Mouse (Mus musculus) limb, embryonic 14.5 days (tissue): Measurements from ENCODE around the gene Tmcc1. TPM values are rescaled to one million over a fixed set of nuclear protein-coding genes. Genes with fewer than 3 reads are reported as not detected.
"Not testable (repeated sequence)": the region's sequence is repeated elsewhere in the genome, so short reads cannot be mapped to it uniquely, and the experiment has no call there.

Experiments used
- ATAC-seq: fragments of 200-750 bp; cut with Nextera tagmentation; 2 replicates; pipeline ENCODE4 v1.8.0; 2017; ENCODE audit warnings: low read depth, moderate number of reproducible peaks, moderate TSS enrichment; ENCODE audit not compliant: low FRiP score
- DNase-seq: peaks from one replicate; pipeline ENCODE4 v3.0.0-alpha.2; 2015; ENCODE audit warnings: low spot score
- H3K27ac ChIP-seq: fragments of 300-500 bp; sonication (generic); replicated peaks from 2 replicates; pipeline ENCODE4 v1.5.1; 2014; ENCODE audit warnings: low read depth, mild to moderate bottlenecking, low read length, moderate library complexity, mixed read lengths
- H3K27me3 ChIP-seq: fragments of 300-500 bp; sonication (generic); 2 replicates; pipeline ENCODE4 v1.6.1; 2014; ENCODE audit warnings: low read length, mixed read lengths; ENCODE audit not compliant: control insufficient read depth, insufficient read depth
- H3K36me3 ChIP-seq: fragments of 300-500 bp; sonication (generic); 2 replicates; pipeline ENCODE4 v1.6.1; 2014; ENCODE audit warnings: mild to moderate bottlenecking, low read length, moderate library complexity, mixed read lengths; ENCODE audit not compliant: control insufficient read depth, insufficient read depth
- H3K4me1 ChIP-seq: fragments of 300-500 bp; sonication (generic); 2 replicates; pipeline ENCODE4 v1.6.1; 2014; ENCODE audit warnings: antibody characterized with exemption, low read length, mixed read lengths; ENCODE audit not compliant: control insufficient read depth, insufficient read depth
- H3K4me2 ChIP-seq: fragments of 300-500 bp; sonication (generic); replicated peaks from 2 replicates; pipeline ENCODE4 v1.6.1; 2014; ENCODE audit warnings: low read depth, mild to moderate bottlenecking, low read length, moderate library complexity; ENCODE audit not compliant: severe bottlenecking
- H3K4me3 ChIP-seq: fragments of 300-500 bp; sonication (generic); replicated peaks from 2 replicates; pipeline ENCODE4 v1.5.1; 2014; ENCODE audit warnings: low read length
- H3K9ac ChIP-seq: fragments of 300-500 bp; sonication (generic); 2 replicates; pipeline ENCODE4 v1.6.1; 2014; ENCODE audit warnings: mild to moderate bottlenecking, low read depth, low read length, moderate library complexity; ENCODE audit not compliant: severe bottlenecking
- H3K9me3 ChIP-seq: fragments of 300-500 bp; sonication (generic); 2 replicates; pipeline ENCODE4 v1.6.1; 2016; ENCODE audit warnings: low read length; ENCODE audit not compliant: control insufficient read depth
- POLR2A ChIP-seq: fragments of 200-500 bp; IDR thresholded peaks from 2 replicates; pipeline ENCODE4 v1.8.0; 2012; ENCODE audit warnings: inconsistent platforms, mild to moderate bottlenecking, moderate library complexity, borderline replicate concordance; ENCODE audit not compliant: insufficient read depth, insufficient read length; ENCODE audit errors: extremely low read depth
- WGBS: fragments of 180-500 bp; shearing (Covaris S2); extraction: QIAGEN DNeasy Blood & Tissue Kit; methylation state at CpG from one replicate; pipeline ENCODE4 v1.1.7; 2014; 5-methylcytosine and 5-hydroxymethylcytosine counted together
- polyA plus RNA-seq, 2 experiments: library from polyadenylated mRNA; depleted of rRNA in 1 of 2; stranded (reverse) in 1 of 2; unstranded in 1 of 2; fragments of >200 nt; fragmentation: Nextera tagmentation in 1 of 2; extraction: Ambion mirVana in 1 of 2; gene quantifications; 2 replicates each; pipeline versions ENCODE4 v1.2.1 to v1.2.3; 2012 to 2014

The Tmcc1 gene
- polyA plus RNA-seq, 2 experiments, result 11.1 to 23.4 TPM

DNA sequence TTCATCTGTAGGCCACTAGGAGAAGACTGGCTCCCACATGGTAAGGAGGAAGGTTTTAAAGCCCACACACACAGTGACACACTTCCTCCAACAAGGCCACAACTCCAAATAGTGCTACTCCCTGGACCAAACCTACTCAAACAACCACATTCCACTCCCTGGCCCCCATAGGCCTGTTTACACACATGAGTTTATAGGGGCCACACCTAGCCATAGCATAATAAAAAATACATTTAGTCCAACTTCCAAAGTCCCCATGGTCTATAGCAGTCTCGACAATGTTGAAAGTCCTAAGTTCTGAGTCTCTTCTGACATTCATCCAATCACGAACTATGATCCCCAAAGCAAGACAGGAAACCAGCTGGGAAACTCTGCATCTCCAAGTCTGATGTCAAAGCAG, 14.9 kb downstream of the Tmcc1 start:
- no peak for DNase-seq
- H3K9me3 ChIP-seq, result no peaks in the 10 kb centered on the region
- H3K36me3 ChIP-seq, result peaks cover 5% of the 10 kb centered on the region
- H3K4me2 ChIP-seq, result no peak overlapping the region
- H3K27me3 ChIP-seq, result no peaks in the 10 kb centered on the region
- 89% methylated on average over 2 of the region's 2 CpGs for WGBS
- H3K4me1 ChIP-seq, result no peaks in the 10 kb centered on the region
- no peak overlapping the region for H3K4me3 ChIP-seq
- no peak for TF ChIP-seq POLR2A
- no peak overlapping the region for H3K9ac ChIP-seq
- no peak for ATAC-seq
- H3K27ac ChIP-seq, result no peak overlapping the region

- H3K4me2 ChIP-seq, H3K9ac ChIP-seq, H3K27me3 ChIP-seq, H3K4me3 ChIP-seq, H3K9me3 ChIP-seq, H3K27ac ChIP-seq, H3K4me1 ChIP-seq, ATAC-seq, DNase-seq, H3K36me3 ChIP-seq: not testable (repeated sequence)
- 77% methylated on average over 35 of the region's 37 CpGs for WGBS
Observed at GRCm38 (mm10) chr6:116173511-116174099, 19.7 kb downstream of the Tmcc1 start.

DNA sequence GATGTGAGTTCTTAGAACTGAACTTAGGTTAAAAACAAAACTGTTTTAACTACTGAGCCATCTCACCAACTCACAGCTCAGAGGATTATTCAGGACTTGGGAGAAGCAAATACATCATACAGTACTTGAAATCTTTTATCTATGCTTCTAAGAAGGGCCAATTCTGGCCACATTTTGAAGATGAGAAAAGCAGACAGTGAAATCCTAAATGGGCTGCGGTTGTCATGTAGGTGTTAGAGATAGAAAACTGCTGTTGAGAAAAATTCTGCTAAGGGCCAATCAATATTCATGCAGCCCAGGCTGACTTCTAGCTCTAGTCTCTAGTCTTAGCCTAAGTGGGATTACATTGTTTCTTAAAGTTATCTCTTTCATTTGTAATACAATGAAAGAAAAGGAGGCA, 26.9 kb downstream of the Tmcc1 start:
- Histone ChIP-seq H3K9me3 (no peaks in the 10 kb centered on the region), H3K27ac (no peak overlapping the region), H3K4me2 (no peak overlapping the region), H3K4me1 (no peaks in the 10 kb centered on the region), H3K9ac (no peak overlapping the region), H3K27me3 (no peaks in the 10 kb centered on the region), H3K4me3 (no peak overlapping the region), H3K36me3 (peaks cover 6% of the 10 kb centered on the region)
- ATAC-seq, result no peak
- 82% methylated on average over 1 of the region's 1 CpGs for WGBS
- DNase-seq, result no peak
- no peak for TF ChIP-seq POLR2A

- WGBS, result 27% methylated on average over 3 of the region's 3 CpGs
- Histone ChIP-seq H3K4me3 (no peak overlapping the region), H3K4me1 (no peaks in the 10 kb centered on the region), H3K27me3 (no peaks in the 10 kb centered on the region), H3K36me3 (peaks cover 2% of the 10 kb centered on the region; the same call in 1 of the 2 replicates), H3K4me2 (no peak overlapping the region), H3K9ac (no peak overlapping the region), H3K27ac (no peak overlapping the region; the same call in 1 of the 2 replicates), H3K9me3 (no peaks in the 10 kb centered on the region)
- DNase-seq (no peak), ATAC-seq (no peak; the same call in 1 of the 2 replicates)
- no peak for TF ChIP-seq POLR2A
Observed at GRCm38 (mm10) chr6:116154854-116155624, 38.2 kb downstream of the Tmcc1 start.

DNA sequence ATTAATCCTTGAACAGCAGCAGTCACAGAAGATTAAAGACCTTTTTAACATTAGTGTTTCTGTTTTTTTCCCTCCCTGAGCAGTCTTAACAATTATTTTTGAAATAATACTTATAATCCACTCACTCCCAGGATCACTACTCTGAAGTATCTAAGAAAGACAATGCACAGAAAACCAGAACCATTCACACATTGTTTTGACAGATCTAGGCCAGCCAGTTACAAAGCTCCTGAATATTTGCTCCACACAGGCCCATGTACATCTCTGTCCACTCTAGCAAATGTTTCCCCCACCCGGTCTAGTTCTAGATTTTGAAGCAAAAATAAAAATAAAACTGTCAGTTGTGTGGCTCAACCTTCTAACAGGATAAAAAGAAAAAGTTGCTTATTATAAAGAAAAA, 45.9 kb downstream of the Tmcc1 start:
- Histone ChIP-seq H3K4me1 (no peaks in the 10 kb centered on the region), H3K27ac (no peak overlapping the region), H3K9ac (no peak overlapping the region), H3K36me3 (no peaks in the 10 kb centered on the region), H3K4me2 (no peak overlapping the region), H3K4me3 (no peak overlapping the region), H3K9me3 (no peaks in the 10 kb centered on the region), H3K27me3 (no peaks in the 10 kb centered on the region)
- no peak for TF ChIP-seq POLR2A
- 85% methylated on average over 1 of the region's 1 CpGs for WGBS
- DNase-seq, result no peak
- ATAC-seq, result no peak

DNA sequence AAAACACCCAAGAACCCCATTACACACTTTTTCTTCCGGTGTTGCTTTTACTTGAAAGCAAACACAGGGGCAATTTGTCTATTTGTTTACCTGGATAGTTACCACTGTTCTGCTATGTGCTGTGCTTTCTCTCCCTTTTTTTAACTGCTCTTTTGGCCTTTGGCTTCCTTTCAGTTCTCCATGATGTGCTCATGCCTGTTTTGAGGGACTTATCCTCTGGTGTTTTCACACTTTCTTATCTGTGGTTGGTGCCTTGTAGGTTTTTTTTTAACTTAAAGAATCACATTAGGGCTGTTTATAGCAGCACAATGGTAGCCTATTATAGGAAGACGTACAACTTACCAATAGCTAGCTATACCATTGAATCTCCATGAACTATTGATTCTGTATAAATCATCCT, 51.6 kb downstream of the Tmcc1 start:
- no peaks in the 10 kb centered on the region for H3K9me3 ChIP-seq
- DNase-seq, result no peak
- 69% methylated on average over 2 of the region's 2 CpGs for WGBS
- H3K27me3 ChIP-seq, result no peaks in the 10 kb centered on the region
- no peak for ATAC-seq
- no peak for TF ChIP-seq POLR2A
- H3K4me3 ChIP-seq, result no peak overlapping the region
- no peak overlapping the region for H3K4me2 ChIP-seq
- no peaks in the 10 kb centered on the region for H3K36me3 ChIP-seq
- no peaks in the 10 kb centered on the region for H3K4me1 ChIP-seq
- H3K9ac ChIP-seq, result no peak overlapping the region
- H3K27ac ChIP-seq, result no peak overlapping the region
